Comparison of ENCODE assay signal across 8 mouse cellular contexts in the genomic region with DNA sequence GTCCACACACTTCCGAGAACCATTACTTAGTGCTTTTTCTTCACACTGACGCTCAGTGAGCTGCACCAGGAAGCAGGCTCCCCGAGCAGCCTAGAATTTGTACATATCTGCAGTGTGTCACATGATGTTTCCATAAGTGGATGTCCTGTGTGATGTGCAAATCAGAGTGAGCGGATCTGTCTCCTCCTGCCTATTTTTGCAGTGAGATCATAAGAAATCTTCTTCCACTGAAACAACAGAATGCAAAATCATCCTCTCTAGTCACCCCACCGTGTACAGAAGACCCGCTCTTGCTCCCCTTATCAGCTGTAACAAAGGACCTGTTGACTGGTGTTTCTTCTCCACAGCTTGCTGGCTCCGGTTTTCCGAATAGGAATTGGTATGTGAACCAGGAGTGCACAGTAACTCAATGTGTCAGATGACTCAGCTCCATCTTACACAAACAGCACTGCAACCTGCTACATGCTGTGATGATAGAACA. TPM values are rescaled to one million over a fixed set of nuclear protein-coding genes. Genes with fewer than 3 reads are reported as not detected.
A peak's percentile ranks its signal among the peaks of the same experiment; 100 is the strongest.
DNase-seq lines count a peak whose midpoint lies in the region; ATAC-seq lines count a peak whose summit lies in the region.

No protein-coding gene starts in this region.

- peak overlapping the region; percentile 32; the same call in 1 of the 2 replicates for H3K9ac ChIP-seq in midbrain, embryonic 13.5 days (replicated peaks)
- no peak overlapping the region for H3K9ac ChIP-seq in midbrain, embryonic 11.5 days (ENCODE audit: low read length)
- H3K9ac ChIP-seq in stomach, embryonic 15.5 days: no peak overlapping the region

- WGBS in midbrain, embryonic 13.5 days: 72% methylated on average over 8 of the region's 8 CpGs
- 86% methylated on average over 8 of the region's 8 CpGs for WGBS in midbrain, embryonic 11.5 days
- WGBS in stomach, embryonic 15.5 days: 60% methylated on average over 8 of the region's 8 CpGs

- peak; percentile 94 for DNase-seq in heart, adult 11 months
- DNase-seq in heart, postnatal 25 days (ENCODE audit: low spot score): no peak
- no peak for DNase-seq in midbrain, embryonic 11.5 days (ENCODE audit: low spot score, missing footprints)
- peak; percentile 31 to 32 for DNase-seq in heart, postnatal 10 days
- no peak for DNase-seq in cerebellum, adult 11-12 months

- H3K27ac ChIP-seq in midbrain, embryonic 13.5 days: peak overlapping the region; percentile 46; the same call in 1 of the 2 replicates
- H3K27ac ChIP-seq in midbrain, embryonic 11.5 days (ENCODE audit: low read depth, low read length): no peak overlapping the region
- no peak overlapping the region for H3K27ac ChIP-seq in stomach, embryonic 15.5 days

- no peaks in the 10 kb centered on the region for H3K9me3 ChIP-seq in midbrain, embryonic 13.5 days
- no peaks in the 10 kb centered on the region for H3K9me3 ChIP-seq in midbrain, embryonic 11.5 days (ENCODE audit: control insufficient read depth, low read length)
- no peaks in the 10 kb centered on the region for H3K9me3 ChIP-seq in stomach, embryonic 15.5 days

- 0 out of 2 replicates have a peak overlapping the region, but pooled peaks have one; percentile 4 for H3K4me2 ChIP-seq in midbrain, embryonic 13.5 days (replicated peaks)
- H3K4me2 ChIP-seq in midbrain, embryonic 11.5 days: no peak overlapping the region
- H3K4me2 ChIP-seq in stomach, embryonic 15.5 days: no peak overlapping the region

- no peak overlapping the region for H3K4me3 ChIP-seq in midbrain, embryonic 13.5 days (replicated peaks)
- H3K4me3 ChIP-seq in midbrain, embryonic 11.5 days (ENCODE audit: low read depth, low read length): no peak overlapping the region
- no peak overlapping the region for H3K4me3 ChIP-seq in stomach, embryonic 15.5 days (replicated peaks)

- no peaks in the 10 kb centered on the region for H3K27me3 ChIP-seq in midbrain, embryonic 13.5 days
- no peaks in the 10 kb centered on the region for H3K27me3 ChIP-seq in midbrain, embryonic 11.5 days (ENCODE audit: control insufficient read depth, insufficient read depth, low read length)
- H3K27me3 ChIP-seq in stomach, embryonic 15.5 days (replicated peaks): no peaks in the 10 kb centered on the region

- peaks cover 44% of the 10 kb centered on the region for H3K4me1 ChIP-seq in midbrain, embryonic 13.5 days (replicated peaks)
- peaks cover 3% of the 10 kb centered on the region; the same call in 1 of the 2 replicates for H3K4me1 ChIP-seq in midbrain, embryonic 11.5 days (ENCODE audit: control insufficient read depth, insufficient read depth, low read length)
- peaks cover 4% of the 10 kb centered on the region for H3K4me1 ChIP-seq in stomach, embryonic 15.5 days

- H3K36me3 ChIP-seq in midbrain, embryonic 13.5 days: peaks cover 7% of the 10 kb centered on the region; the same call in 1 of the 2 replicates
- H3K36me3 ChIP-seq in midbrain, embryonic 11.5 days (ENCODE audit: control insufficient read depth, insufficient read depth, low read length): no peaks in the 10 kb centered on the region
- no peaks in the 10 kb centered on the region for H3K36me3 ChIP-seq in stomach, embryonic 15.5 days

- no peak for ATAC-seq in midbrain, embryonic 13.5 days
- ATAC-seq in midbrain, embryonic 11.5 days (ENCODE audit: low FRiP score): no peak
- peak; percentile 41; the same call in 1 of the 2 replicates for ATAC-seq in stomach, embryonic 15.5 days (ENCODE audit: insufficient read depth, low FRiP score, low read depth)
- ATAC-seq in erythroid progenitor cell, adult 5-6 weeks (replicated peaks; ENCODE audit: low FRiP score, poor library complexity, severe bottlenecking): no peak

- intact Hi-C loops in heart, postnatal 25 days (cut with DNase I): no loop called here
- intact Hi-C loops in heart, postnatal 10 days (cut with DNase I): no loop called here

RNA-seq across cellular contexts. Expression of gene Prkacb, which starts 46.0 kb away (rescaled TPM):
- 10 to 100 TPM; 61.9 to 64.4 TPM for total RNA-seq in heart, postnatal 25 days (2021)
- polyA plus RNA-seq in midbrain, embryonic 13.5 days (2015; fragmentation: Nextera tagmentation; extraction: Ambion mirVana): 119 and 126 TPM in 2 replicates
- polyA plus RNA-seq in midbrain, embryonic 11.5 days (2014; fragmentation: Nextera tagmentation; extraction: Ambion mirVana): 73.0 and 76.8 TPM in 2 replicates
- 10 to 100 TPM; 92.4 to 99.7 TPM for total RNA-seq in heart, postnatal 10 days (2021)
- polyA plus RNA-seq in stomach, embryonic 15.5 days (2015; fragmentation: Nextera tagmentation; extraction: Ambion mirVana): 51.5 and 56.8 TPM in 2 replicates
- total RNA-seq in erythroid progenitor cell, adult 5-6 weeks (2015; ENCODE audit: low replicate concordance): 12.6 and 15.9 TPM in 2 replicates
- total RNA-seq in erythroid progenitor cell, adult 5-6 weeks (2017; ENCODE audit: low replicate concordance): 13.5 and 18.2 TPM in 2 replicates

Comparison
In these comparisons a context has a peak if more than half of its experiments do, and no peak if none do; other contexts are left out.
1. DNase-seq: peak in heart, adult 11 months (single experiment) and heart, postnatal 10 days (2 of 2); none in heart, postnatal 25 days (single experiment), midbrain, embryonic 11.5 days (single experiment) and cerebellum, adult 11-12 months (single experiment).